Mouse (Mus musculus) gastrocnemius, postnatal 25 days (tissue): ENCODE measurements around the gene Gm21985. TPM values are rescaled to one million over a fixed set of nuclear protein-coding genes. Genes with fewer than 3 reads are reported as not detected.

ENCODE experiments used
- DNase-seq: peaks from one replicate; pipeline ENCODE4 v3.0.0; 2022
- long read RNA-seq, 2 experiments: library from polyadenylated mRNA; stranded (forward); transcript quantifications; one replicate each; pipeline ENCODE4 v2.0.0; 2021
- total RNA-seq, 2 experiments: library from RNA; stranded (reverse); gene quantifications; 1 replicate in 1 of 2; 2 replicates in 1 of 2; pipeline ENCODE4 v1.2.3; 2021

The Gm21985 gene
- 1 to 10 TPM in 1 of 2 experiments, under 1 TPM in 1; 0.56 to 1.2 TPM for total RNA-seq
- long read RNA-seq, experiment 1, partial matches to known transcripts: 0 of 3 reads
- long read RNA-seq, experiment 1, other reads (novel, unspliced or antisense): 3 of 3 reads
- long read RNA-seq, experiment 2, partial matches to known transcripts: 0 of 3 reads
- long read RNA-seq, experiment 2, other reads (novel, unspliced or antisense): 3 of 3 reads

DNA sequence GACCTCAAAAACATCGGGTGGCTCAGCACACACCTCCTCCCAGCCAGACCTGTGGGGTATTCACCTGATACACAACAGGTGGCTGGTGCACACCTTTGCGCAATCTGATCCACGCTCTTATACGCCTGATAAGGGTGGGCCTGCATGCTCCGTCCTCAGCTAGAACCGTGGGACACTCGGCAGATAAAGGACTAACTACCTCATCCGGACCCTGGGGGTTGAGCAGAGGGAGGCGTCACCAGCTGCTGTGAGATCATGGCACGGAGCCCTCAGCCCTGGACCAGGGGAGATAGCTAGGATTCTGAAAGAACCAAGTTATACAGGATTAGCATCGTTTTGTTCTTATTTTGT, at the start of gene Gm21985:
Gene Gm21985 (plus strand): TSS at position 73 of the 351 bp plus-strand sequence.
- peak; percentile 48 for DNase-seq

DNA sequence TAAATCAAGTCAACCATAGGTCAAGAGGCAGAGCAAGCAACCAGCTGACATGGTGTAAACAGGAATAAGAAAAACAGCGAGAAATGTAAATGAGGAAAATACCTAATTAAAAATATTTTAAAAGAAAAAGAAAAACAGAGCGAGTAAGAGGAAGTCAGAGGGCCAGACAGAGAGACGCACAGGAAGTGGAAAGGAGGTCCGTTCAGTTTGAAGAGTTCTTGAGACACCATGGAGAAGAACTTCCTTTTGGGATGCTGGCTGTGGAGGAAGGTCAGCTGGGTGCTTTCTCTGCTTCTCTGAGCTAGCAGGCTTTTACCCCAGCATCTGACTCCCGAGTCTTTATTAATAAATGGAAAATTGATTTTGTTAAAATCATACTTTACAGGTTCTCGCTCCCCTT, 48.5 kb upstream of the Gm21985 start:
- DNase-seq: no peak

DNA sequence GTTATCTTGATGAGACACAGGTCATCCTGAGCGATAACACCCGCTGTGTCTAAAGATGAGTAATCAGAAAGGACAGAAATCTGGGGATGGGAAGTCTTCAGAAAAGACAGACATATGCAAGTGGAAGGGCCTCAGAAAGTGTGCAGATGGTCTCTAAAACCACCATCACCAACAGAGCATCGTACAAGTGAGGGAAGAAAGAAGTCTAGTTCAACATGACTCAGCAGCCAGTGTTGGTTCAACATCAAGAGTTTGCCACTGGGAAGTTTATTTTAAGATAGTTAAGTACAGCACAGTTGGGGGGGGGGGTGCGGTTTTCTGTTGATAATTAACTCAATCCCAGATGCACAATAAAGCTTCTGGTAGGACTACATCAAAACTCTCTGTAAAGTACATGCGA, 45.2 kb upstream of the Gm21985 start:
- no peak for DNase-seq

DNA sequence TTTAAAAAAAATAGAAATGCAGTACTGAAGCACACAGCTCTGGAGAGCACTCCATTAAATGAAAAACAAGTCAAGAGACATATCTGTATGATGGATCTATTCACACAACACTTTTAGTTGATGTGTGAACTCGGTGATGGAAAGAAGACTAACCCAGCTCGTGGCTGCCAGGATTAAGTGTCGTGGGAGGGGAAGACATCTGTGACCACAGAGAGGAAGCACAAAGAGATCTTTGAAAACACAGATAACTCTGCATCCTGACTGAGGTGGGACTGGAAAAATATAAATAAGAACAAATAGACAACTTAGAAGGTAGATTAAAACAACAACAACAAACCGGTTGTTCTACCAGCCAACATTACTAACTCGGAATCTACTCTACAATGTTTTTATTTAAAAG, 43.5 kb upstream of the Gm21985 start:
- no peak for DNase-seq

DNA sequence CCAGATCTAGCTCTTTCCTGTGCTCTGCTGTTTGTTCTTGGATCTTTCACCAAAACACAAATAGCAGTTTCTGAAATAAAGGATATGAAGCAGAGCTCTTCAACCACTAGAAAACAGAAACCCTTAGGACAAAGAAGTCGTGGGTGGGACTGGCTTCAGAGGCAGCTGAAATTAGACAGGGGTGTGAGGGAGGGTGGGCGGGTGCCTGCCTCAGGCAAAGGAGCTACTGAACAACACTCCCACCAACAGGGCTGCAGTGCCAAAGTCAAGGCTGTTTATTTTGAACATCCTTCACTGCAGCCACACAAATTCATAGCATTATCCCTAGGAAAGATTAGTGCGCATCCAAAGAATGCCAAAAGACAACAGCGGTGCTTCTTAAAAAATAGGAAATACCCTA, 41.8 kb upstream of the Gm21985 start:
- no peak for DNase-seq

DNA sequence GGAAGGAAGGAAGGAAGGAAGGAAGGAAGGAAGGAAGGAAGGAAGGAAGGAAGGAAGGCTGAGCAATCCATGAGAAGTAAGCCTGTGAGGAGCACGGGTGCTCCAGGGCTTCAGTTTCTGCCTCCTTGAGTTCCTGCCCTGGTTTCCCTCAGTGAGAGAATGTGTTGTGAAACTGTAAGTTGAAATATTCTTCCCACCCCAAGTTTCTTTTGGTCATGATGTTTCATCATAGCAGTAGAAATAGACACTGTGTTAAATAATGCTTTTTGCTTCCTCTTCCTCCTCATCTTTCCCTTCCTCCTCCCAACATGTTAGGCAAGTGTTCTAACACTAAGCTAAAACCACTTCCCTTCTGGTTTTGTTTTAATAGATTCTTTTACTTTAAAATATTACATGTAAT, 33.5 kb upstream of the Gm21985 start:
- no peak for DNase-seq

DNA sequence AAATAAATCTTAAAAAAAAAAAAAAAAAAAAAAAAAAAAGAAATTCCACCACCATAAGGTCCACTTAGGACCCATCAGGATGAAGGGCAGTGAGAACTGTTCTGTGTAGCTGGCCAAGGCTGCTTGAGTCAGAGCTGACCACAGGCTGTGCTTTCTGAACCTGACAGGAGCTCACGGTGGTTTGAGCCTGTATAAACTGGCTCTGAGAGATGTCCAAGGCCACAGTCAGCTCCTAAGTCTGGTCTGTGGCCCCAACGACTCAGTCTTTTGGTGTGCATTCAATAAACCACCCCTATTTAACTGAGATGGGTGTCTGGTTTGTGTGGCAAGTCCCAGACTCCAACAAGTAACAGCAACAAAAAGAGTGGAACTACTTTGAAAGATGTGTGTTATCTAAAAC, 29.5 kb upstream of the Gm21985 start:
- no peak for DNase-seq

DNA sequence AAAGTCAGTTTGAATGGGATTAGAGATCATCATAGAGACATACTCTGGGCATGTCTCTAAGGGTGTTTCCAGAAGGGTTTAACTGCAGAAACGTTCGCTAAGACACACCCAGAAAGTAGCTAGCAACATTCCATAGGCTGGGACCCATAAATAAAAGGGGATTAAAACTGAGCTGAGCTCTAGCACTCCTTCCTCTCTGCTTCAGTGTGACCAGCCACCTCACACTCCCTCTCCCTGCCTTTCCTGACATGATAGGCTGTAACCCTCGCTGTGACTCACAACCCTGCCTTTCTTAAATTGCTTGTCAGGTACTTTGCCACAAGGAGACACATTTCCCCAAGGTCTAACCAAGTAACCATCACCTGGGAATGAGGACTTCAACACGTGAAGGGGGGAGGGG, 28.1 kb upstream of the Gm21985 start:
- no peak for DNase-seq

DNA sequence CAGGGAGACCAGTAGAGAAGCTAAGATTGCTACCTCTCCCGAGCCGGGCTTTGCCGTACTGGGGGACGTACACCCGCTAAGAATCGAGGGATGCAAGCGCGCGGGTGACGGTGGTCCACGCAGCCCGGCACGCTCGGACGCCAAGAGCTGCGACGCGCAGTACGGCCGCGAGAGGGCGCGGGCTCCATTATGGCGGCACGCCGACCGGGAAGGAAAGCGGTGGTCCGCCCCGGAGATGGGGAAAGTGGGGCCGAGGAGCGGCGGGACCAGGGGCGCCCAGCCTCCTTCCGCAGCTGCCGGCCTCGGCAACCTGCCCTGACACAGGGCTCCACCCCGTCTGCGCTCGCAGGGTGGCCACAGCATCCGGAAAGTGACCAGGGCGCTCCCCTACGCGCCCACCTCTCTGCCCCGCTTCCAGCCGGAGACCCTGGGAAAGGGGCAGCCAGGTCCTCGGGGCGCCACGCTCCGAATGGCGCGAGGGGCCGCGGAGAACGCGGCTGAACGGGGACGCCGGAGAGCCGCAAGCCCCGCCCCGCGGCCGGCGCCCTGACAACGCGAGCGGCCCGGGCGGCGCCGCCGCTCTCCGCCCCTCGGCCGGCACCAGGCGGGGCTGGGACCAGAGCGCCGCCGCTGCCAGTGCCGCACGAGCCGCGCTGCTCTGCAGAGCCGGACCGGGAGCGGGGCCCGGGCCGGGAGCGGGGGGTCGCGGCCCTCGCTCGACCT, 26.7 kb upstream of the Gm21985 start, which contains the start of gene Lpcat4:
Gene Lpcat4 (plus strand): TSS at position 257 of the 723 bp plus-strand sequence.
- peak; percentile 77 for DNase-seq

DNA sequence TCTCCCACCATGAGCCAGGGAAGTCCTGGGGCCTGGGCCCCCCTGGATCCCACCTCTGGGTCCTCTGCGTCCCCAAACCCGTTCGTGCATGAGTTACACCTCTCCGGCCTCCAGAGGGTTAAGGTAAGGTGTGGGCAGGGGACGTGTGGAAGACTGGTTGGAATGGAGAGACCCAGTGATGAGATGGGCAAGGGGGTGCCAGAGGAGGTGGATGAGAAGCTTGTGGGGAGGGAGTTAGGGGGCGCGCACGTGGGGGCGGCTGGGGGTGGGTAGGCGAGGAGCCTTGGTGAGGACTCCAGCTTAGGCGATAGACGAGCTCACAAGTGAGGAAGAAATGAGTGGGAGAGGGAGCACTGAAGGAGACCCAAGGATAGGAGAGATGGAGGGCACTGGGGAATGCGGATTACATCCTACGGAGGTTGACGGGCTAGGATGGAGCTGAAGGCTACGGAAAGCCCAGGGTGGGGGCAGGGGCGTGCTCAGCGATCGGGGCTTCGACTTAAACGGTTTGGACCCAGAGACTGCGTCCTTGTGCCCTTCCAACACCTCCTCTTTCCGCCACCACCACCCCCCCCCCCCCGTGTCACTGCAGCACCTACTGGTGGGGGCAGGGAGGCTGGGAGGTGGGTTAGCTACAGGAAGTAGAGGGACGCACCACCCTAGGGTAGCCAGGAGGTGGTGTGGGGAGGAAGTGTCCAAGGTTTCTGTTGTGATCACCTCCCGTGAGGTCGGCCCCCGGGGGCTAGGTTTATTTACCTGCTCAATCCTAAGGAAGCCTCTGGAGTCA, 26.0 kb upstream of the Gm21985 start:
- DNase-seq: no peak

DNA sequence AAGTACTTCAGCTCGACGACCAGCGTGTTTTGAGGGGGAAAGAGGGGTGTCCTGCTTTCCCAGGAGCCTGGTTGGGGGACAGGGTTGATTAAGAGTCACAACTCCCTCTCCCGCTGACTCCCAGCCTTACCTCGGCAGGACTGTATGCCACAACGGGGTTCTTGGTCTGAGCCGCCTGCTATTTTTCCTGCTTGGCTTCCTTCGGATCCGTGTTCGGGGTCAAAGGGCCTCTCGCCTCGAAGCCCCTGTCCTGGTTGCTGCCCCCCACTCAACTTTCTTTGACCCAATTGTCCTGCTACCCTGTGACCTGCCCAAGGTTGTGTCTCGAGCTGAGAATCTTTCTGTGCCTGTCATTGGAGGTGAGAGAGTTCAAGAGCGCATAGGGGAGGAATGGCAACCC, 24.3 kb upstream of the Gm21985 start:
- no peak for DNase-seq

DNA sequence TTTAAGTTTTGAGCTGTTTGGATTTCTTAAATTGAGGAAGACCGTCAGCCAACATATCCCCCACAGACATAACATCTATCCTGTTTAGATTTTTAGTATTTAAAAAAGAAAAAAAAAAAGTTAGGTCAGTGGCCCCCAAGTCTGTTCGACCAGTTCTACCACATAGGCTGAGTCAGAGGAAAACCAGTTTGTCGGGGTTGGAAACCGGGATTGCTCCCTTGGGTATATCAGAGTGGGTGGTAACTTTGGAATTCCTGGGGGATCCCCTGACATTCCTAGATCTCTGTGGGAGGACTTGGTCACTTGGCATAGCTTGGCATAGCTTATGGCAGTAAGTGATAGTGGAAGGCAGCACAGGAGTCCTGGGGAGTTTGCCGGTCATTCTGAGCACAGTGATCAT, 20.8 kb upstream of the Gm21985 start:
- DNase-seq: no peak

DNA sequence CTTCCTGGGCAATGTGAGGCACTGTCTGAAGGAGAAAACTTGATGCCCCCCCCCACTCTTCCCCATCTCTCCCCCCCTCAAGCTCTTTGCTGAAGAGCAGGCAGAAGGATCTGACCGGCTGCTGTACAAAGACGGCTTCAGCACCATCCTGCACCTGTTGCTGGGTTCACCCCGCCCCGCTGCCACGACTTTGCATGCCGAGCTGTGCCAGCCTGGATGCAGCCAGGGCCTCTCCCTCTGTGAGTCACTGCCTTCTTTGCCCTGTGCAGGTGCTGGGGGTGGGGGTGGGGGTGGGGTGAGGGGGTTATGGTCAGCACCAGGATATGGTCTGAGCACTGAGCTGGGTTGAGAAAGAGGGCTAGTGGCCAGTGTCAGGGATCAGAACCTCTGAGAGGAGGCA, 19.9 kb upstream of the Gm21985 start:
- no peak for DNase-seq

DNA sequence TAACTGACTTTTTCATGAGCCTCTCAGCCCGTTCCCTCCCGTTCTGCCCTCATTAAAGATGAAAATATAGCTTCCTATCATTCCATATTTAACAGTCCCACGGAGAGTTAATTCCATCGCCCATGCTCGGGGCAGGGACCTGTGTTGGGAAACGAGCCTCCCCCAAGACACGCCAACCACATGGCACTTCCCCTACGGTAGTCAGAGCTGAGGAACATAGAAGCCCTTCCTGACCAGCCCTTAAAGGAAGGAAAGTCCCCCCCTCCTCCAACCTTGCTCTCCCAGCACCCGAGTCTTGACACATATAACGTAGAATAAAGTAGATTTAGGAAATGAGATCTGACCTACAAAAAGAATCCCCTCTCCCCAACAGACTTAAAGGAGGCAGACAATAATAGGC, 18.8 kb upstream of the Gm21985 start:
- DNase-seq: no peak

DNA sequence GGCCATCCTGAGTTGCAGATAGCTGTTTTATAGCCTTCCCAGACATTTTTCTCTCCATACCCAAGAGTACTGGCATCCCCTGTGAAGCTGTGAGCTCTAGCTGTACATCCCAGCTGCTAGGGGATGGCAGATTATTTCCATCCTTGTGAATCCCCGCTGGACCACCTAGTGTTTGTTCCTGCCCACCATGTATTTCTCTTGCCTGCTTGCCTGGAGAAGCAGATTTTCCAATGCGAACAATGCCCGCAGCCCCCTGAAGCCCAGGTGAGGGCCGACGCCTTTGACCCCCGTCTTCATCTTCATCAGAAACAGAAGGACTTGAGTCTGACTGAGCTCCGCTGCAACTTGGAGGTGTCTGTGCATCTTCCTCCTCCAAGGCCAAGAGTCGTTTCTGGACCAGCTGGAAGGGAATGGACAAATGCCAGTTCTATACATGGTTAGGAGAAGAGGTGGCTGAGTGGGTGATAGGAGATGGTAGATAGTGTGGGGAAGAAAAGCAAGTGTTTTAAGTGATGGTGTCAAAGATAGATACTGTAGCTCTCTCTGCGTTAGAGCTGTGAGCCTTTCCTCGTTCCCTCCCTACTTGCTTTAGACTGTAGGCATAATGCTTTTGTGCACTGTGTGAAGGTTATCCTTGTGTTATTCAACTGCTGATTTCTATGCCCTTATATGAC, 16.2 kb upstream of the Gm21985 start:
- no peak for DNase-seq

DNA sequence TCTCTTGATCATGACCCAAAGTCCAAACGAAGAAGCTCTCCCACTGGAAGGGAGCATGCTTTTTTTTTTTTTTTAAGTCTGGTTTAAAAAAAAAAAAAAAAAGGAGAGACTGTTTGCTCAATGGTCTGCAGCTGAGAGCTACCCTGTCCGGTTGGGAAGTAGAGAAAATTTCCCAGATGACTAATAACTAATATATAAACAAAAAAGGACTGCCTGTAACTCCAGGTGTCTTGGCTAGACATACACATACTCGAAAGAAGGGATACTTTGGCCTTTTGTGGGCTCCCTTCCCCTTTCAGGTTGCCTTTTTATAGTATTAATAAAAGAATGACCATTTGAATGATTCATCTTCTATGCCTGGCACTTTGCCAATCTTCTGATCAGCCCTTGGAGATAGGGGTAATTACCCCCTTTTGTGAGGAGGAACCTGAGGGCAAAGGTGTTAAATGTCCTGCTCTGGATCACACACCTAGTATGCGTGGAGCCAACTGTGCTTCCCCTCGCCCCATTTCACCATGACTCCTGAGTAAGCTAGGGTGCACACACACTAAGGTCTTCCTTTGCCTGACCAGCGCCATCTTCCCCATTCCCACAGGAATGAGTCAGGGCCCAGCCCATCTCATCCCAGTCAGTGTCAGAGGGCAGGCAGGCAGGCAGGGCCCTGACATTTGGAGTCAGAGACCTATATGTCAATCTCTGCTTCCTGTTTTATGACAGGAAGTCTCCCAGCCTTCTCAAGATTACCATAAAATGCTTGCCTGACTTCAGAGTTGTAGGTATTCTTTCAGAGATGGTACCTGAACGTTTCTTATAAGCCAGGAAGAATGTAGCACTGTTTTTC, 11.2 kb upstream of the Gm21985 start:
- no peak for DNase-seq

DNA sequence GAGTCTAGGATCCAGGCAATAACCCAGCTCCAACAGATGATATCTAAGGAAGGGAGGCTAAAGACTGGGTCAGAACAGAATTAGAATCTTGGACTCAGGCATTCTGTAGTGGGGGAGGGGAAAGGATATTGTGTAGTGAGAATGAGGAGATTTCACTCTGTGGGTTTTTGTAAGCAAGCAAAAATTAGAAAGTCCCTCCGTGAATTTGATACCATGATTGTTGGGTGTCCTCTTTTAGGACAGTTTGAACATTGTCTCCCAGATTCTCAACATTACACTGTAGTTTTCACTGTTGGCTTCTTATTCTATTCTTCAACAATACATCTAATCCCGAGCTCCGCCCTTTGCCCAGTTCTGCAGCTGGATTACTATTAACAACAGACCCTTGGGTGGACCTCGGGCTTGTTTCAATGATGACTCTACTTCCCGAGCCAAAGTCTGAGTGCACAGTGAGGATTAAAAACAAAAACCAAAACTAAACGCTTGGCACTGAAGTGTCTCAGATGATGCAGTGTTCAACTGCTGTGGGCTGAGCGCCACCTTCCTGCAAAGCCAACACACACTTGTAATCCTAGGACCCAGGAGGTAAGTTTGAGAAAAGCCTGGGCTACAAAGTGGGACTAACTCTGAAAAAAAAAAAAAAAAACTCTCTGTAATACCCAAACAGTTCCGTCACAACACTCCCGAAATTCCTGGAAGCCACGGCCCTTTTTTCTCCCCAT, 6.7 kb upstream of the Gm21985 start, which contains the start of gene Nutm1:
Gene Nutm1 (minus strand): TSS at position 51 of the 722 bp plus-strand sequence.
- no peak for DNase-seq

DNA sequence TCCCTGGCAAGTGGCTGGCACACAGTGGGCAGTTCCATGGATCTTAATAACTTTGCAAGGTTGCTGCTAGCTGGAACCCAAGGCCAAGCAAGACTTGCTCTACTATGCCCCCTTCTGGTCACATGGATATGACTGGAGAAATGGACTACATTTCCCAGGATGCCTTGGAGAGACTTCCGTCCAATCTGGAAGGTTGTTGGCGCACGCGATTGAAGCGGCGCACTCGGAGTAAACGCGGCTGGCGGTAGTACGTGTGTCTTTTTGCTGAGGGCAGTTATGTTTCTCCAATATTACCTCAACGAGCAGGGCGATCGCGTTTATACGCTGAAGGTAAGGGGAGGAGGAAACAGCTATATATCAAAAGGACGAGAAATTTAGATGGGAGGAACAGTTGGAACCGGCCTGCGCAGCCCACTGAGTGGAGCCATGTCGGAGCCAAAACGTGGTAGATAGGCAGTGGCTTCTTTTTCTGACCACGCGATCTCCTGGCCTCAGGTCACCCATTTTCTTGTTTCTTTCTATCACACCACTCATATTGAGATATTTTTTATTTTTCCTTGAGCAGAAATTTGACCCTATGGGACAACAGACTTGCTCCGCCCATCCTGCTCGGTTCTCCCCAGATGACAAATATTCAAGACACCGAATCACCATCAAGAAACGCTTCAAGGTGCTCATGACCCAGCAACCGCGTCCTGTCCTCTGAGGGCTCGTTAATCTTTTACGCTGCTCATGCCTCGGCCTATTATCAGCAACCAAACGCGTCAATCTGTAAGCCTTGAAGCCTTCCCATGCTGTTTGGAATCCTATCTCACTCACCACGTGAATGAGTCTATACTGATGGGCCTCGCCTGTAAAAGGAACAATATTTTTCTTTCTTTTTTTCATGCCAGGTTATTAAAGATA, 4.1 kb upstream of the Gm21985 start, which contains the start of gene Nop10:
Gene Nop10 (plus strand): TSS at position 179 of the 906 bp plus-strand sequence.
- peak; percentile 72 for DNase-seq

DNA sequence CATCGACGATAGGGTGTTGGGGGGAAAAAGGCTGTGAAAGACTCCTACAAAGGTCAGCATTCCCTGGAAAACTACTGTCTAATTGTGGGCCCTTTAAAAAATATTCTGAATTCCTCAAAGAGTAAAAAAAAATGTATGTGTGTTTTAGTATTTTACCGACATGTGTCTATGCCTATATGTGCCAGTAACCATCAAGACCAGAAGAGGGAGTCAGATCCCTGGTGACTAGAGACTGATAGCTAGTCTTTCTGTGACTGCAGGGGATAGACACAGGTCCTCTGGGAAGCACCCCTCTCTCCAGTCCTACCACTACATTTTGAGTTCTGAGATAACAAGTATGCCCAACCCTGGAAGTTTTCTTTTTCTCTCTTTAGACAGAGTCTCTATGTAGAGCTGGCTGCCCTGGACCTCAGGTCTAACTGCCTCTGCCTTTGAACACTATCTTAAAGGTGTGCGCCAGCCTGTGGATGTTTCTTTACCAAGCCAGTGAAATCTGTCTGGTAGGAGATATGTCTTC, 3.3 kb upstream of the Gm21985 start:
- DNase-seq: no peak

DNA sequence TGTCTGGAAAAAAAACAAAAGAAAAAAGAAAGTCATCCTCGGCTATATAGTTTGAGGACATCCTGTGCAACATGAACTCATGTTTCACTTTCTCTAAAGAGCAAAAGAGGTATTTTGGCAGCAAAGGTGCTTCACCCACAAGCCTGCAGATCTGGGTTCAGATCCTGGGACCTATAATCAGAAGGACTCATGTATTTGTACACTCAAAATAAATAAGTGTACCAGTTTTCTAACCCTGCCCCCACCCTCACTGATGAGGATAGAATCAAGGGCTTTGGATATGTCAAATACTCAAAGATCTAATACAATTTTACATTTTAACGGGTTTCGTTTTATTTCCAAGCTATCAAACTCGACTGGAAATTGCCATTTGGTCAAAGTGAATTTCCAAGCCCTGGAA, 1.8 kb upstream of the Gm21985 start:
- no peak for DNase-seq
